Mouse (Mus musculus) kidney, postnatal 25 days (tissue): ENCODE data around the gene Myo1h.

Experiments used
- DNase-seq, 2 experiments: peaks; one replicate each; pipeline ENCODE4 v3.0.0; 2021; ENCODE audit warnings: mixed read lengths in 2 of 2

Myo1h gene

GRCm38 (mm10) chr5:114288874-114289273 is at the start of gene Myo1h:
TSS of gene Myo1h (plus strand) at chr5:114289166.
- no peak for DNase-seq

GRCm38 (mm10) chr5:114239737-114240136 is 49.2 kb upstream of the Myo1h start:
- DNase-seq, result no peak

DNA sequence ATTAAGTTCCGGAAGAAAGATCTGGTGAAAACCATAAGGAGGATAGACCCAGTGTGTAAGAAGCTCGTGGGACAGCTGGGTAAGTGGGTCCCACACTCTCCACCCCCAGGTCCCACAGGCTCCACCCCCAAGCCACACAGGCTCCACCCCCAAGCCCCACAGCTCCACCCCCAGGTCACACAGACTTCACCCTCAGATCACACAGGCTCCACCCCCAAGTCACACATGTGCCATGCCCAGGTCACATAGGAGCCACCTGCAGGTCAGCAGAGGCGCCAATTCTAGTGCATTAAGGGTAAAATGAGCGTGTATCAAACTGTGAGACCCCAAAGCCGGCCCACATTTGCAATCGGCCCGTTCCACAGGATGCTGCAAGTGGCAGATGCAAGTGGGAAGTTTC is 42.5 kb upstream of the Myo1h start:
- no peak for DNase-seq

- peak; percentile 68 to 76 for DNase-seq
Observed at GRCm38 (mm10) chr5:114248174-114248589, 40.8 kb upstream of the Myo1h start.

DNA sequence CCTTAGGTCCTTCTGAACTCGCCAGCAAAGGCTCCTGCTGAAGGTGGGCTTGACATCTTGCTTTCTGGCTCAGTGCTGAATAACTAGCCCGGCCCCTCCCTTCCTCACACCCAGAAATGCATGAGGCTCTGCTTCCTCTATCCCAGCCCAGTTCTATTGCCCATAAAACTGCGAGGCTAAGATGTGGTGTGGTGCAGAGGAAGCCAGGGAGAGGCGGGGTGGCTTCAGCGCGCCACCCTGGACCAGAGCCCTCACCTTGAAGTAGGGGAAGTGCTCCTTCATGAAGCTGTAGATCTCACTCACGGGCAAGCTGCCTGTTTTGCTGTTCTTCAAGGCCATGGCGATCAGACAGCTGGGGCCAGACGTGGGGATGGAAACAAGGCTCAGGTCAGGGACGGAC is 29.5 kb upstream of the Myo1h start:
- DNase-seq, result no peak

DNA sequence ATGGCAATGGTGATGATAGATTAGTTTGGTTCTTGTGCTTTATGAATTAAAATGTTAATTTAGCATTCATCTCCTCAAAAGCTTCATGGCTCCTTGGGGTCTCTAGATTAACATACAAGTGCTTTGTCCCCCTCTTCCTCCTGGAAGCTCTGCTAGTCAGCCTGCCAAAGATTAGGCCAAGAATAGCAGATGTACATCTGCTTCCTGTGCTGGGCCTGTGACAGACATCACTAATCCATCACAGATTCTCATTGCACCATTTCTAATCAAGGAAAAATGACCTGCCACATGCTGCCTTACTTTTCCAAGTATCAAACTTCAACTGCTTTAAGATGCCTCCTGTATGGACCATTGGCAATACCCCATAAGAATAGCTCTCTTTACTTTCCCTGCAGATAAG is 27.5 kb upstream of the Myo1h start:
- DNase-seq, result no peak

DNA sequence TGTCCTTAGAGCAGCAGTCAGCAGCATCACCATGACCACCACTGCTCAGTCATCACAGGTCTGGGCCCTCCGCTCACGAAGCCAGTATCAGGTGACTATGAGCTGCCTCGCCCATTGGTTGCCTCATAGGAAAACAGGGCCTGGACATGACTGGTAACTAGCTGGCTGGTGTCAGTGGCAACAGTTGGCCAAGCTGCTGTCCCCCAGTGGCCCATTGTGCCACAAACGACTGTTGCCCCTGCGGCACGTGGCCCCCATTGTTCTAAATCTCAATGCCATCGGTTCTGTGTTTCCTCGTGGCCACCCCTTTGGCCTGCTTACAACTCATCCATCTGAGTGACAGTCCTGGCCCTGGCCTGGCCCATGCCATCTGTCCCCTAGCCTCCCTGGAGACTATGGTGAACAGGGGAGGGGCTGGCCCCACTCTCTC is 24.9 kb upstream of the Myo1h start:
- no peak for DNase-seq

GRCm38 (mm10) chr5:114264791-114265190 is 24.2 kb upstream of the Myo1h start:
- DNase-seq, result no peak

- no peak for DNase-seq
Observed at GRCm38 (mm10) chr5:114268646-114269045, 20.3 kb upstream of the Myo1h start.

DNA sequence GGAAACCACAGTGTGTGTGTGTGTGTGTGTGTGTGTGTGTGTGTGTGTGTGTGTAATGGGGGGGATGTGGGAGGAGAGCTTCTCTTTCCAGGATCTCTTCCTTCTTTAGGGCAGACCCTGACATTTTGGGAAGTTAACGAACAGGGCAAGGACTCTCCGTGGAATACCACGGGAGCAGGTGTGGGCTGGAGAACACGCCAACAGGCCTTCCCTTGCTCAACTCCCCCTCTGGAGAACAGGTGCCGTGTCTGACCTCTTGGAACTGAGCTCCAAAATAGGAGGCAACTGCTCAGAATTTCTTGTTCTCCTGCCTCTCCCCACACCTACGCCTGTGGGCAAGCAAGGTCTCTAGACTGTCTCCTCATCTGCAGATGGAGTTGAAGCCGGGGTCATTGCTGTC is 19.5 kb upstream of the Myo1h start:
- DNase-seq, result no peak

DNA sequence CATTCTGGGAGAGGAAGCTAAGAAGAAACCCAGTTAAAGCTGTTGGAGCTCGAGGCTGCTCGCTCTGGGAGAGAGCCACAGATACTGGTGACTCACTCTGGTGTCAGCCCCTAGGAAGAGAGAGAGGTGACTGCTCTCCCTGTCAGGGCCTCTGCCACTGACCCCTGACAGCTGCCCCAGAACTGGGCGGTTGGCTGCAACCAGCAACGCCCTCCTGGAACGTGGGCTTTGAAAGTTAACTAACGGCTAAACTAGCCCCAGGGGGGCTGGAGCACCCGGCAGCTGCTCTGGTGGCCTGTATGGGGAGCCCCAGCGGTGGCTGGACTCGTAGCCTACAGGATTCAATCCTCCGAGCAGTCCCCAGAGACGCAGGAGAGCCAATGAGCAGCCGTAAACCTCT is 19.0 kb upstream of the Myo1h start:
- DNase-seq, result no peak

DNA sequence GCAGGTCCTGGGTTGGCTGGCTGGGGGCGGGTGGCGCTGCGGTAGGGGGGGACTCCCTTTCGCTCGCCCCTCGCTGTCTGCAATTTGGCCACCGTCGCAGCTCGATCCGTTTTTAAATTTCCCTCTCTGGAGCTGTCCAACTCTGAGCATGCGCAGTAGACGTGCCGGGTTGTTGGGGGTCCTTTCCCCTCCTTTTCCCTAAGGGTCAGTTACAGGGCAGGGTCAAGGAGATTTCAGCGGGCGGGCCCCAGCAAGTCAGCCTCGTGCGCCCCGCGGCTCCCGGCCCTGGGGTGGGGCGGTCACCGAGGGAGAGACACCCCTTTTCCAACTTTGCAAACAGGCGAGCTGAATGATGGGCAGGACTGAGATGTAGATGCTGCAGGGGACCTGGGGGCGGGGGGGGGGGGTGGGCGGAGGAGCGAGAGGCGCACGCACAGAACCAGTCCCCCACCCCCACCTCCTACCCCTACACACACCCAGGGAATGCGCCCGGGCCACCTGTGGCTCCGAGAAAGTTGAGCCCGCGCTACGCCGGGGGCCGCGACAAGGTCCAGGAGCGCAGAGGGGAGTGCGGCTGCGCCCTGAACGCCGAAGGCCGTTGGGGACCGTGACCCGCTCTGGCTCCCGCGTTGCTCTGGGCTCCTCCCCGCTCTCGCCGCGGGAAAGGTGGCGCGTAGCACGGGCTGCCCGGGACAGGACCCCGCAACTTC is 15.1 kb upstream of the Myo1h start, which contains the start of gene Foxn4:
TSS of gene Foxn4 (minus strand) at position 115 of the 710 bp plus-strand sequence.
- no peak for DNase-seq

DNA sequence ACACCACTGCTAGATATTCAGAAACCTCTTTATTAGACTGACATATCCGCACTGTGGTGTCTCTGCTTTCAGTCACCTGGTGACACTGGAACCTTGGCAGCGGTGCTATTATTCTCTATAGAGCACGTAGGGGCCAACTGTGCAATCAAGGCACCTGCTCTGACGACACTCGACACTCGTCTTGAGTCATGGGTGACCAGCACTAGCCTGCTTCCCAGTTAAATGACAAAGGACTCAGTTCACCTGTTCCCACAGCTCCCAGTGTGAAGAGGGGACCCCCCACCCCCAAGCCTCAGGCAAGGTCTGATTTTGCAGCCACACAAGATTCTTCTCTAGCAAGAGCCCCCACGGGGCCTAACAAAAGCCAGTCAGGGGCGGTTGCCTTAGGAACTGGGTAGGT is 13.6 kb upstream of the Myo1h start:
- DNase-seq, result no peak

DNA sequence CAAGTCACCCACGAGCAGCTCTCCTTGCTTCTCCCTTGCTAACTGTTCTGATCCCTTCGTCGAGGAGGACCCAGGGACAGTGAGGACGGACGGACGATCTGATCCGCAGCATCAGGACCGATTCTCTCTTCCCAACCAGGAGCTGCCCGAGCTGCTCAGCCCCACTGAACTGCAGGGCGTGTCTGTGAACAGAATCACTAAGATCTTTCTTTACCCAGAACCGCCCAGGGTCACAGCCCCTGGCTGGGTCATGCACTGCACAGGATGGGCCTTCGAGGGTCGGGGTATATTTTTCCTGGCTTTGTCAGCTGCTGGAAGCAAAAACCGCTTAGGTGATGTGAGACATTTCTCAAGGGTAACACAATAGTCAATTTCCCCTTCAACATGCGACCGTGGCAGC is 13.0 kb upstream of the Myo1h start:
- DNase-seq, result no peak

GRCm38 (mm10) chr5:114279382-114280143 is 9.4 kb upstream of the Myo1h start:
- DNase-seq, result no peak

DNA sequence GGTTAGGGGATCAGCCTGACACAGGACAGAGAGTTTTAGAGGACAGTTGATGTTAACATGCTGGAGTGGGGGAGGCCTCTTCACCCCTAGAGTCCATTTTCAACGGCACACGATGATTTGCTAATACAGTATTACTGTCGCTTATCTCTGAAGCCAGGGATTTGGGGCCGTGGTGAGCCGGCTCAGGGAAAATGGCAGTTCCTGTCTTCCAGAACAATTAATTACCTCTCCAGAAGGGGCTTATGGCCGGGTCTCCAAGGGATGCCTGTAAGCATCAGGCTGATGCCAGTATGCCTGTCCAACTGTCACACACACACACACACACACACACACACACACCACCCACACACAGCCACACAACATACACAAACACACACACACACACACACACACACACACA is 6.6 kb upstream of the Myo1h start:
- no peak for DNase-seq

DNA sequence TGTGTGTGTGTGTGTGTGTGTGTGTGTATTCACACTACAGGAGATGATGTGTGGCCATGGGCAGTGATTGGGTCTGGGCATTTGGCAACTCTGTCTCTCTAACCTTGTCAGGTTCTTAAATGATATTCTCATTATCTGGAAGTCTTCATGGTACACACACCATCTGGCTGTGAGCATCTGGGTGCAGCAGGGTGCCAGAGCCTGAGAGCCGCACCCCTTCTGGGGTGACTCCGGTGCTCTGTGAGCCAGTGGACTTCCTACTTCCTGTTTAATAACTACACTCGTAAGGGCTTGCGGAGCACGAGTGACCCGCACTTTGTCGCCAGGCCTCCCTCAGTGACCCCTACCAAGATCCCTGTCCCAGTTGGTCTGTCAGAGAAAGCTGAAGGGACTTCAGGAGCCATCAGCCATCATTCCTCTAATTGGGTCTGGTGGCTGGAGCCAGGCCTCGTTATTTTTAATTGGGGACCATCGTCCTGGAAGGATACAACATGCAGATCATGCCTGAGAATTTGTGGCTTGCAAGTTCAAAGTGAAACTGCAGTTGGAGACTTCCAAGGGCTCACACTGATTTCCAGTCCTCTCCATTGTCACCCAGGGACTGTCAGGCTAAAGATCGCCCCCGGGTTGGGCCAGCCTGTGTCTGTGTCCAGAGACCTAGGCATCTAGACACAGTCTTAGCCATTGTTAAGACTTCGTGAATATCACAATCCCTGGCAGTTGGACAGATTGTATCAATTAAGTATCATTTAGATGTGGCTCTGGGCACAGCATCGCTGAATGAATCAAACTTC is 4.2 kb upstream of the Myo1h start:
- no peak for DNase-seq

- no peak for DNase-seq
Observed at GRCm38 (mm10) chr5:114285398-114285700, 3.6 kb upstream of the Myo1h start.

DNA sequence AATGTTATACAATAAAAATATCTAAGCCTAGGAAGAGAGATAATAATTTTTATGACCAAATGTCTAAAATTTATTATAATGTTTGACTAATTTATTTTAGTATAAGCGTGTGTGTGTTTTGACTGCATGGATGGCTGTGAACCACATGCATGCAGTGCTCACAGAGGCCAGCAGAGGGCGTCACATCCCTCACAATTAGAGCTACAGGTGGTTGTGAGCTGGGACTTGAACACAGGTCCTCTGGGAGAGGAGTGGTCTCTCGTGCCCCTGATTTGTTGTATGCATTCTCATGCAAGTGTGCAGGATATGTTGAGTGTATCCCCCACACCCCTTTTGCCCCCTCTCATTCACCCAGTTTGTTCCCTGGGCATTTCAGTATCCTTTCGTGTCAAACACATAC is 2.9 kb upstream of the Myo1h start:
- no peak for DNase-seq

GRCm38 (mm10) chr5:114286872-114287571 is 1.9 kb upstream of the Myo1h start:
- no peak for DNase-seq

DNA sequence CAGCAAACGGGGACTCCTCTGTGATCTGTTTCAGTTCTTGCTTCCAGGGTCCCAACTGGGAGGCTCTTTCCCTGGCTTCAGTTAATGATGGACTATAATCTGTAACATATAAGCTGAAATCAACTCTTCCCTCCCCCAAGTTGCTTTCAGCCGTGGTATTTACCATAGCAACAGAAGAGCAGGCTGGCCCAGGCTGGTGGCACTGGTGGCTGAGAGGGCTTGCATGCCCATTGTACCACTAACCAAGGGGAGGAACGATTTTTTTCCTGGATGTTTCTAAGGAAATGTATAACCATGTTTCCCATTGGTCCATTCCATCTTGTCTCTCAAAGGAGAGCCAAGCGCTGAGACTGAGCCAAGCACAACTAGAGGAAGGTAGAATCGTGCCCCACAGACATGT is 570 bp upstream of the Myo1h start:
- no peak for DNase-seq

- DNase-seq, result no peak
Observed at GRCm38 (mm10) chr5:114290004-114290403, 1.0 kb downstream of the Myo1h start.
